12 mouse cellular contexts compared by ENCODE assay signal in the genomic region with DNA sequence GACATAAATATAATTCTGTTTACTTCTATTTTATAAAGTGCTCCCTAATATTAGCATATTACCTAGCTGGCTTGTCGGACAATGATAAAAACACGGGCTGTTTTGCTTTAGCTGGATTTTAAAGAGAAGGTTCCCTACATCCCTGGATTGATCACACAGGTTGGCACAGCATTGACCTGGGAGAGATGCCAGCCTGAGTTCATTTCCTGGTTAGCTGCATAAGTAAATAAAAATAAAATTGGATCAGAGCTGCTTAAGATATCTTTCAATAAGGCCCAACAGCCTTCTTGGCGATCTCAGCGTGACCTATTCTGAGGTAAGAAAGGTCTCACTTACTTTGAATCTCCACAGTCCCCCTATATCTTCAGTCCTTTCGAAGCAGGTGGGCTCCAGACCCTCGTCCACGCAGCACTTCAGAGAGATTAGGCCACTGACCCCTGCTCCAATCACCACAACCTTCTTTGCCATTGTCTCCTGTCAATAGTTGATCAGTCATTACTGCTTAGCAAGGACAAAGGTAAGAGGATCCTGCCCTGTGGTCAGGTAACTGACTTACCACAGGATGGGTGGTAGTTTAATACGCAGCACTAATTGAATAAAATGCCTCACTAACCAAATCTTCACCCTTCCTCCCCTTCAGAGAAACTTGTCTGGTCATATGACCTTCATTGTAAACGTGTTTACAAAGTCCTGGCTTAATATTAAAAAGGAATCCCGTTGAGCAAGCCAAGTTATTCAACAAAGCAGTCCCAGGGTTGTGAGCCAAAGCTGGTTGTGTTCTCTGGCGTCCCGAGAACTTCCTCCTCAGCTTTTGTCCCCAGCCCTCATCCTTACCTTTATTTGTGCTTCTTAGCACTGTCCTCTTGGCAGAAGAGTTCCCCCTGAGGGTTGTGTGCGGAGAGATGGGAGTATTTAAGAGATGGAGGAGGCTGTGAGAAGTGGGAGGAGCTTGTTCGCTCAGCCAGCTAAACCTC. TPM values are rescaled to one million over a fixed set of nuclear protein-coding genes. Genes with fewer than 3 reads are reported as not detected.
DNase-seq lines count a peak whose midpoint lies in the region; ATAC-seq lines count a peak whose summit lies in the region.
"Had no signal": no experiment of that assay in that cellular context is flagged by ENCODE, and none has a peak within 500 bp of the region (broad histone marks: within the 10 kb centered on the region; RNA-seq: fewer than 3 reads in every experiment).

A gene (minus strand): TSS at position 889 of the 974 bp plus-strand sequence.

- no peak within 1 kb of the TSS for H3K4me3 ChIP-seq in heart, embryonic 16.5 days (ENCODE audit: low read length)
- H3K4me3 ChIP-seq in lung, embryonic 15.5 days: no peak within 1 kb of the TSS; the same call in 1 of the 2 replicates
- no peak within 1 kb of the TSS for H3K4me3 ChIP-seq in midbrain, embryonic 14.5 days (replicated peaks; ENCODE audit: low read depth, low read length)
- H3K4me3 ChIP-seq: heart, embryonic 15.5 days; liver, embryonic 13.5 days had no signal

- ATAC-seq in heart, embryonic 16.5 days (replicated peaks; ENCODE audit: extremely low read depth, insufficient read depth, low FRiP score): 0 out of 2 replicates have a peak, but pooled peaks have one; percentile 28
- peak; percentile 60; the same call in 1 of the 2 replicates for ATAC-seq in lung, embryonic 15.5 days (ENCODE audit: borderline replicate concordance, extremely low read depth, low FRiP score, low TSS enrichment)
- no peak for ATAC-seq in midbrain, embryonic 14.5 days (ENCODE audit: low FRiP score, low TSS enrichment)
- ATAC-seq: Patski had no signal

- DNase-seq in gastrocnemius, adult 18-20 months (ENCODE audit: low spot score): peak; percentile 64
- DNase-seq in gastrocnemius, postnatal 10 days: no peak
- peak; percentile 25 for DNase-seq in adrenal gland, adult 2 months
- no peak for DNase-seq in midbrain, embryonic 14.5 days
- no peak for DNase-seq in thymus, adult 18-20 months
- no peak for DNase-seq in left cerebral cortex, adult 18-20 months (ENCODE audit: low spot score in 2 of 2)
- DNase-seq: liver, embryonic 13.5 days; spleen, adult 18-20 months had no signal

- H3K27me3 ChIP-seq in heart, embryonic 16.5 days (ENCODE audit: control insufficient read depth, insufficient read depth, low read length): no peaks in the 10 kb centered on the region
- H3K27me3 ChIP-seq in lung, embryonic 15.5 days: no peaks in the 10 kb centered on the region
- no peaks in the 10 kb centered on the region for H3K27me3 ChIP-seq in midbrain, embryonic 14.5 days (ENCODE audit: control insufficient read depth, insufficient read depth, low read length)
- H3K27me3 ChIP-seq: heart, embryonic 15.5 days; liver, embryonic 13.5 days had no signal

- H3K4me2 ChIP-seq in heart, embryonic 16.5 days (ENCODE audit: low read depth, low read length): no peak within 1 kb of the TSS
- H3K4me2 ChIP-seq in lung, embryonic 15.5 days: peak within 1 kb of the TSS; percentile 23; the same call in 1 of the 2 replicates
- H3K4me2 ChIP-seq in midbrain, embryonic 14.5 days (ENCODE audit: low read length): no peak within 1 kb of the TSS
- H3K4me2 ChIP-seq: heart, embryonic 15.5 days; liver, embryonic 13.5 days had no signal

- H3K27ac ChIP-seq in heart, embryonic 16.5 days (ENCODE audit: low read length): no peak within 1 kb of the TSS
- no peak within 1 kb of the TSS for H3K27ac ChIP-seq in lung, embryonic 15.5 days
- no peak within 1 kb of the TSS for H3K27ac ChIP-seq in midbrain, embryonic 14.5 days (replicated peaks; ENCODE audit: low read depth, low read length)
- H3K27ac ChIP-seq: heart, embryonic 15.5 days; liver, embryonic 13.5 days had no signal

- H3K9ac ChIP-seq in heart, embryonic 16.5 days (ENCODE audit: low read length): no peak within 1 kb of the TSS
- H3K9ac ChIP-seq in lung, embryonic 15.5 days: no peak within 1 kb of the TSS
- no peak within 1 kb of the TSS for H3K9ac ChIP-seq in midbrain, embryonic 14.5 days (replicated peaks; ENCODE audit: low read length)
- H3K9ac ChIP-seq: heart, embryonic 15.5 days; liver, embryonic 13.5 days had no signal

- 61% methylated on average over 14 of the region's 14 CpGs for WGBS in heart, embryonic 16.5 days
- 55% methylated on average over 14 of the region's 14 CpGs for WGBS in lung, embryonic 15.5 days
- 73% methylated on average over 14 of the region's 14 CpGs for WGBS in midbrain, embryonic 14.5 days

- H3K36me3 ChIP-seq in heart, embryonic 16.5 days (ENCODE audit: control insufficient read depth, insufficient read depth): no peaks in the 10 kb centered on the region
- no peaks in the 10 kb centered on the region for H3K36me3 ChIP-seq in lung, embryonic 15.5 days
- no peaks in the 10 kb centered on the region for H3K36me3 ChIP-seq in midbrain, embryonic 14.5 days (ENCODE audit: control insufficient read depth, insufficient read depth, low read length)
- H3K36me3 ChIP-seq: heart, embryonic 15.5 days; liver, embryonic 13.5 days had no signal

- H3K4me1 ChIP-seq in heart, embryonic 16.5 days (ENCODE audit: control insufficient read depth, insufficient read depth, low read length): no peaks in the 10 kb centered on the region
- H3K4me1 ChIP-seq in lung, embryonic 15.5 days: peaks cover 10% of the 10 kb centered on the region; the same call in 1 of the 2 replicates
- no peaks in the 10 kb centered on the region for H3K4me1 ChIP-seq in midbrain, embryonic 14.5 days (ENCODE audit: control insufficient read depth, insufficient read depth, low read length)
- H3K4me1 ChIP-seq: heart, embryonic 15.5 days; liver, embryonic 13.5 days had no signal

- H3K9me3 ChIP-seq in heart, embryonic 16.5 days (replicated peaks; ENCODE audit: control insufficient read depth, low read length): no peaks in the 10 kb centered on the region
- H3K9me3 ChIP-seq in lung, embryonic 15.5 days: no peaks in the 10 kb centered on the region
- H3K9me3 ChIP-seq in midbrain, embryonic 14.5 days (ENCODE audit: control insufficient read depth, low read length): no peaks in the 10 kb centered on the region
- H3K9me3 ChIP-seq: heart, embryonic 15.5 days; liver, embryonic 13.5 days had no signal

RNA-seq across cellular contexts. Expression of the gene that starts here (rescaled TPM):
- total RNA-seq in gastrocnemius, adult 18-20 months (2021): 10 to 100 TPM; 12.2 to 13.8 TPM
- total RNA-seq in gastrocnemius, postnatal 10 days (2021): 1 to 10 TPM; 2.4 to 5.1 TPM
- 10 to 100 TPM; 45.6 to 72.3 TPM for total RNA-seq in adrenal gland, adult 2 months (2021)
- polyA plus RNA-seq in adrenal gland, adult 2 months (2012; rRNA removed): 2.4 and 10.4 TPM in 2 replicates
- 6.4 and 9.9 TPM in 2 replicates for polyA plus RNA-seq in heart, embryonic 16.5 days (2015; fragmentation: Nextera tagmentation; extraction: Ambion mirVana)
- 13.9 and 24.7 TPM in 2 replicates for polyA plus RNA-seq in lung, embryonic 15.5 days (2015; fragmentation: Nextera tagmentation; extraction: Ambion mirVana)
- not detected in 2 replicates for polyA plus RNA-seq in midbrain, embryonic 14.5 days (2014; fragmentation: Nextera tagmentation; extraction: Ambion mirVana)
- 1 to 10 TPM; 3.8 to 4.0 TPM for total RNA-seq in left cerebral cortex, adult 18-20 months (2021)

Comparison
In these comparisons a context has a peak if more than half of its experiments do, and no peak if none do; other contexts are left out.
1. DNase-seq: peak in gastrocnemius, adult 18-20 months (single experiment) and adrenal gland, adult 2 months (single experiment); none in gastrocnemius, postnatal 10 days (single experiment), midbrain, embryonic 14.5 days (single experiment), thymus, adult 18-20 months (0 of 2) and left cerebral cortex, adult 18-20 months (0 of 2).